Mouse (Mus musculus) lung, postnatal 0 days (tissue): Measurements from ENCODE around the gene Atp2b2. TPM values are rescaled to one million over a fixed set of nuclear protein-coding genes. Genes with fewer than 3 reads are reported as not detected.

Experiments
- ATAC-seq: fragments of 200-750 bp; cut with Nextera tagmentation; 2 replicates; pipeline ENCODE4 v1.8.0; 2017; ENCODE audit warnings: moderate library complexity
- DNase-seq: peaks from one replicate; pipeline ENCODE4 v3.0.0-alpha.2; 2016; ENCODE audit warnings: low spot score
- H3K27ac ChIP-seq: fragments of 300-500 bp; sonication (generic); 2 replicates; pipeline ENCODE4 v1.5.1; 2014; ENCODE audit warnings: antibody characterized with exemption, mild to moderate bottlenecking, low read length, mixed read lengths
- H3K27me3 ChIP-seq: fragments of 300-500 bp; sonication (generic); replicated peaks from 2 replicates; pipeline ENCODE4 v1.6.1; 2014; ENCODE audit warnings: low read length, mixed read lengths; ENCODE audit not compliant: insufficient read depth
- H3K36me3 ChIP-seq: fragments of 300-500 bp; sonication (generic); 2 replicates; pipeline ENCODE4 v1.6.1; 2014; ENCODE audit warnings: low read length, mixed read lengths; ENCODE audit not compliant: insufficient read depth
- H3K4me1 ChIP-seq: fragments of 300-500 bp; sonication (generic); 2 replicates; pipeline ENCODE4 v1.6.1; 2014; ENCODE audit warnings: antibody characterized with exemption, low read depth, low read length, mixed read lengths; ENCODE audit not compliant: insufficient read depth
- H3K4me2 ChIP-seq: fragments of 300-500 bp; sonication (generic); replicated peaks from 2 replicates; pipeline ENCODE4 v1.6.1; 2014; ENCODE audit warnings: low read depth, mild to moderate bottlenecking, low read length, moderate library complexity, mixed read lengths
- H3K4me3 ChIP-seq: fragments of 300-500 bp; sonication (generic); 2 replicates; pipeline ENCODE4 v1.5.1; 2014; ENCODE audit warnings: low read depth, low read length
- H3K9ac ChIP-seq: fragments of 300-500 bp; sonication (generic); replicated peaks from 2 replicates; pipeline ENCODE4 v1.6.1; 2014; ENCODE audit warnings: low read depth, mild to moderate bottlenecking
- H3K9me3 ChIP-seq: fragments of 300-500 bp; sonication (generic); 2 replicates; pipeline ENCODE4 v1.6.1; 2016; ENCODE audit warnings: low read length, mixed read lengths
- CTCF ChIP-seq: IDR thresholded peaks from 2 replicates; pipeline ENCODE4 v1.5.1; 2016; ENCODE audit warnings: antibody characterized with exemption, mild to moderate bottlenecking
- EP300 ChIP-seq: IDR thresholded peaks from 2 replicates; pipeline ENCODE4 v1.6.1; 2016; ENCODE audit warnings: antibody characterized with exemption, mild to moderate bottlenecking, control low read depth
- WGBS: fragments of 180-500 bp; shearing (Covaris S2); extraction: QIAGEN DNeasy Blood & Tissue Kit; methylation state at CpG from one replicate; pipeline ENCODE4 v1.1.7; 2014; 5-methylcytosine and 5-hydroxymethylcytosine counted together
- polyA plus RNA-seq: library from polyadenylated mRNA; unstranded; fragments of >200 nt; fragmentation: Nextera tagmentation; extraction: Ambion mirVana; gene quantifications from 2 replicates; pipeline ENCODE4 v1.2.1, GENCODE M21; 2015

The Atp2b2 gene
- polyA plus RNA-seq, 1 experiment from 2014 or later = 0.63 TPM

GRCm38 (mm10) chr6:113947515-113947914 lies 94.9 kb downstream of the Atp2b2 start:
- Histone ChIP-seq H3K4me1 (no peaks in the 10 kb centered on the region), H3K9me3 (no peaks in the 10 kb centered on the region), H3K4me2 (no peak overlapping the region), H3K27me3 (no peaks in the 10 kb centered on the region), H3K4me3 (no peak overlapping the region), H3K36me3 (no peaks in the 10 kb centered on the region), H3K27ac (no peak overlapping the region), H3K9ac (no peak overlapping the region)
- ATAC-seq (no peak), DNase-seq (no peak)
- 86% methylated on average over 8 of the region's 8 CpGs for WGBS
- no peak for TF ChIP-seq CTCF
- no peak for TF ChIP-seq EP300

- WGBS = 41% methylated on average over 12 of the region's 12 CpGs
- no peak overlapping the region for H3K27ac ChIP-seq
- no peak for ATAC-seq
Measured at GRCm38 (mm10) chr6:113942355-113942754, 100.1 kb downstream of the Atp2b2 start.

GRCm38 (mm10) chr6:113941324-113941723 lies 101.1 kb downstream of the Atp2b2 start:
- H3K9ac ChIP-seq = no peak overlapping the region
- H3K4me1 ChIP-seq = no peaks in the 10 kb centered on the region
- 68% methylated on average over 5 of the region's 5 CpGs for WGBS
- no peak for TF ChIP-seq EP300
- TF ChIP-seq CTCF = no peak
- no peak overlapping the region for H3K27ac ChIP-seq
- no peak overlapping the region for H3K4me3 ChIP-seq
- H3K36me3 ChIP-seq = no peaks in the 10 kb centered on the region
- H3K4me2 ChIP-seq = no peak overlapping the region
- H3K27me3 ChIP-seq = no peaks in the 10 kb centered on the region
- H3K9me3 ChIP-seq = no peaks in the 10 kb centered on the region
- DNase-seq (no peak), ATAC-seq (no peak)

More at GRCm38 (mm10) chr6:113942355-113942754, 100.1 kb downstream of the Atp2b2 start:
- no peaks in the 10 kb centered on the region for H3K4me1 ChIP-seq
- TF ChIP-seq CTCF = no peak
- no peak for TF ChIP-seq EP300
- no peak overlapping the region for H3K4me2 ChIP-seq
- H3K9me3 ChIP-seq = no peaks in the 10 kb centered on the region
- no peak for DNase-seq
- no peak overlapping the region for H3K4me3 ChIP-seq
- no peaks in the 10 kb centered on the region for H3K36me3 ChIP-seq
- H3K9ac ChIP-seq = no peak overlapping the region
- H3K27me3 ChIP-seq = no peaks in the 10 kb centered on the region

GRCm38 (mm10) chr6:113939442-113939841 lies 103.0 kb downstream of the Atp2b2 start:
- DNase-seq (no peak), ATAC-seq (no peak)
- TF ChIP-seq EP300 (no peak), CTCF (no peak)
- no peaks in the 10 kb centered on the region for H3K4me1 ChIP-seq
- H3K4me2 ChIP-seq = no peak overlapping the region
- no peaks in the 10 kb centered on the region for H3K9me3 ChIP-seq
- H3K27ac ChIP-seq = no peak overlapping the region
- H3K36me3 ChIP-seq = no peaks in the 10 kb centered on the region
- WGBS = 89% methylated on average over 8 of the region's 8 CpGs
- H3K9ac ChIP-seq = no peak overlapping the region
- H3K4me3 ChIP-seq = no peak overlapping the region
- no peaks in the 10 kb centered on the region for H3K27me3 ChIP-seq

- Histone ChIP-seq H3K36me3 (no peaks in the 10 kb centered on the region), H3K9ac (no peak overlapping the region), H3K4me3 (no peak overlapping the region), H3K27me3 (no peaks in the 10 kb centered on the region), H3K4me2 (no peak overlapping the region), H3K27ac (no peak overlapping the region), H3K4me1 (no peaks in the 10 kb centered on the region), H3K9me3 (no peaks in the 10 kb centered on the region)
- TF ChIP-seq CTCF = no peak
- TF ChIP-seq EP300 = 0 out of 2 replicates have a peak, but pooled peaks have one; percentile 15
- ATAC-seq = peak; percentile 71
- DNase-seq = peak; percentile 62
- WGBS = 28% methylated on average over 6 of the region's 6 CpGs
Measured at GRCm38 (mm10) chr6:113936811-113937508, 105.5 kb downstream of the Atp2b2 start.

GRCm38 (mm10) chr6:113936111-113936510 lies 106.3 kb downstream of the Atp2b2 start:
- no peaks in the 10 kb centered on the region for H3K36me3 ChIP-seq
- H3K4me2 ChIP-seq = no peak overlapping the region
- no peaks in the 10 kb centered on the region for H3K4me1 ChIP-seq
- H3K27me3 ChIP-seq = no peaks in the 10 kb centered on the region
- no peaks in the 10 kb centered on the region for H3K9me3 ChIP-seq
- no peak overlapping the region for H3K9ac ChIP-seq
- H3K4me3 ChIP-seq = no peak overlapping the region
- no peak for ATAC-seq
- no peak for TF ChIP-seq CTCF
- WGBS = 46% methylated on average over 8 of the region's 8 CpGs
- DNase-seq = no peak
- no peak overlapping the region for H3K27ac ChIP-seq

- no peaks in the 10 kb centered on the region for H3K9me3 ChIP-seq
- ATAC-seq (peak; percentile 79), DNase-seq (peak; percentile 64)
- H3K4me3 ChIP-seq = no peak overlapping the region
- no peaks in the 10 kb centered on the region for H3K4me1 ChIP-seq
- H3K36me3 ChIP-seq = no peaks in the 10 kb centered on the region
- H3K4me2 ChIP-seq = no peak overlapping the region
- no peaks in the 10 kb centered on the region for H3K27me3 ChIP-seq
- H3K27ac ChIP-seq = no peak overlapping the region
- H3K9ac ChIP-seq = no peak overlapping the region
- TF ChIP-seq CTCF = no peak
- 59% methylated on average over 8 of the region's 8 CpGs for WGBS
Measured at GRCm38 (mm10) chr6:113934692-113935091, 107.7 kb downstream of the Atp2b2 start.
